Mouse (Mus musculus): ENCODE measurements around the gene Itgb1bp2. TPM values are rescaled to one million over a fixed set of nuclear protein-coding genes. Genes with fewer than 3 reads are reported as not detected.
"Not testable (repeated sequence)": the region's sequence is repeated elsewhere in the genome, so short reads cannot be mapped to it uniquely, and the experiment has no call there.

Gene Itgb1bp2
- total and polyA plus RNA-seq, 3 experiments: 0.13 to 2.2 (median 1.5) TPM

GRCm38 (mm10) chrX:101481604-101482350, 32.9 kb downstream of the Itgb1bp2 start:
- TF ChIP-seq CTCF (IDR thresholded peaks at IDR 0.05; ENCODE audit: low read depth, low read length) (no peak), TAL1 (conservative IDR thresholded peaks at IDR 0.05; ENCODE audit: low read depth, low read length) (no peak), GATA2 (IDR thresholded peaks at IDR 0.05; ENCODE audit: borderline replicate concordance, low read depth, low read length) (no peak), GATA1 (IDR thresholded peaks at IDR 0.05; ENCODE audit: borderline replicate concordance, low read length) (no peak), POLR2AphosphoS5 (IDR thresholded peaks at IDR 0.05; ENCODE audit: insufficient replicate concordance, low read depth, low read length) (no peak)
- H3K36me3 ChIP-seq (replicated peaks): peaks cover 18% of the 10 kb centered on the region
- ATAC-seq (ENCODE audit: extremely low read depth, insufficient number of reproducible peaks, low FRiP score, poor library complexity, severe bottlenecking): no peak
- no peak overlapping the region for H3K4me3 ChIP-seq (ENCODE audit: low read depth, low read length)
- no peaks in the 10 kb centered on the region for H3K27me3 ChIP-seq (ENCODE audit: insufficient read depth, low read length)
- H3K4me1 ChIP-seq (ENCODE audit: insufficient read depth, low read depth, low read length): no peaks in the 10 kb centered on the region
- DNase-seq (ENCODE audit: low spot score): no peak
- no peaks in the 10 kb centered on the region for H3K9me3 ChIP-seq (replicated peaks)

GRCm38 (mm10) chrX:101486487-101487152, 37.7 kb downstream of the Itgb1bp2 start:
- not testable (repeated sequence) for H3K4me1 ChIP-seq (ENCODE audit: insufficient read depth, low read depth, low read length); ATAC-seq (ENCODE audit: extremely low read depth, insufficient number of reproducible peaks, low FRiP score, poor library complexity, severe bottlenecking); DNase-seq (ENCODE audit: low spot score); H3K27me3 ChIP-seq (ENCODE audit: insufficient read depth, low read length); H3K9me3 ChIP-seq (replicated peaks); H3K36me3 ChIP-seq (replicated peaks); H3K4me3 ChIP-seq (ENCODE audit: low read depth, low read length)
- TF ChIP-seq CTCF (IDR thresholded peaks at IDR 0.05; ENCODE audit: low read depth, low read length): peak; percentile 56

Other genes with a start within 250 kb of the Itgb1bp2 start
- 38.5 and 42.6 TPM in 2 replicates for gene Snx12, start 226.5 kb upstream of the Itgb1bp2 start, total RNA-seq (2014; fragmentation: Nextera tagmentation)
- 63.6 and 67.9 TPM in 2 replicates for gene Snx12, start 226.5 kb upstream of the Itgb1bp2 start, total RNA-seq (2017)
- gene Snx12, start 226.5 kb upstream of the Itgb1bp2 start, polyA plus RNA-seq (2012): 31.2 and 32.3 TPM in 2 replicates
- gene Foxo4, start 194.6 kb upstream of the Itgb1bp2 start, total RNA-seq (2014; fragmentation: Nextera tagmentation): 20.4 and 20.9 TPM in 2 replicates
- 25.8 and 29.9 TPM in 2 replicates for gene Foxo4, start 194.6 kb upstream of the Itgb1bp2 start, total RNA-seq (2017)
- 44.5 and 46.4 TPM in 2 replicates for gene Foxo4, start 194.6 kb upstream of the Itgb1bp2 start, polyA plus RNA-seq (2012)
- gene Gm614, start 185.1 kb upstream of the Itgb1bp2 start, total RNA-seq (2014; fragmentation: Nextera tagmentation): not detected in 2 replicates
- gene Gm614, start 185.1 kb upstream of the Itgb1bp2 start, total RNA-seq (2017): 0.87 TPM in 1 of 2 replicates, not detected in the other
- not detected in 2 replicates for gene Gm614, start 185.1 kb upstream of the Itgb1bp2 start, polyA plus RNA-seq (2012)
- 11.6 and 18.7 TPM in 2 replicates for gene Il2rg, start 180.8 kb upstream of the Itgb1bp2 start, total RNA-seq (2014; fragmentation: Nextera tagmentation)
- 21.2 and 21.6 TPM in 2 replicates for gene Il2rg, start 180.8 kb upstream of the Itgb1bp2 start, total RNA-seq (2017)
- 8.2 and 10.1 TPM in 2 replicates for gene Il2rg, start 180.8 kb upstream of the Itgb1bp2 start, polyA plus RNA-seq (2012)
- not detected in 2 replicates for gene Gm20489, start 180.1 kb upstream of the Itgb1bp2 start, total RNA-seq (2014; fragmentation: Nextera tagmentation)
- gene Gm20489, start 180.1 kb upstream of the Itgb1bp2 start, total RNA-seq (2017): not detected in 2 replicates
- gene Gm20489, start 180.1 kb upstream of the Itgb1bp2 start, polyA plus RNA-seq (2012): not detected in 2 replicates
- gene Med12, start 175.1 kb upstream of the Itgb1bp2 start, total RNA-seq (2014; fragmentation: Nextera tagmentation): 106 and 128 TPM in 2 replicates
- 37.9 and 40.9 TPM in 2 replicates for gene Med12, start 175.1 kb upstream of the Itgb1bp2 start, total RNA-seq (2017)
- gene Med12, start 175.1 kb upstream of the Itgb1bp2 start, polyA plus RNA-seq (2012): 44.8 and 48.2 TPM in 2 replicates
- gene Nlgn3, start 149.9 kb upstream of the Itgb1bp2 start, total RNA-seq (2014; fragmentation: Nextera tagmentation): not detected in 2 replicates
- 0.05 and 0.06 TPM in 2 replicates for gene Nlgn3, start 149.9 kb upstream of the Itgb1bp2 start, total RNA-seq (2017)
- gene Nlgn3, start 149.9 kb upstream of the Itgb1bp2 start, polyA plus RNA-seq (2012): 0.05 TPM in 1 of 2 replicates, not detected in the other
- not detected in 2 replicates for gene Gjb1, start 72.7 kb upstream of the Itgb1bp2 start, total RNA-seq (2014; fragmentation: Nextera tagmentation)
- gene Gjb1, start 72.7 kb upstream of the Itgb1bp2 start, total RNA-seq (2017): not detected in 2 replicates
- not detected in 2 replicates for gene Gjb1, start 72.7 kb upstream of the Itgb1bp2 start, polyA plus RNA-seq (2012)
- gene Zmym3, start 28.2 kb upstream of the Itgb1bp2 start, total RNA-seq (2014; fragmentation: Nextera tagmentation): 68.7 and 83.0 TPM in 2 replicates
- gene Zmym3, start 28.2 kb upstream of the Itgb1bp2 start, total RNA-seq (2017): 22.5 and 29.2 TPM in 2 replicates
- 37.7 and 41.7 TPM in 2 replicates for gene Zmym3, start 28.2 kb upstream of the Itgb1bp2 start, polyA plus RNA-seq (2012)
- gene Nono, start 19.8 kb upstream of the Itgb1bp2 start, total RNA-seq (2014; fragmentation: Nextera tagmentation): 573 and 719 TPM in 2 replicates
- 500 and 525 TPM in 2 replicates for gene Nono, start 19.8 kb upstream of the Itgb1bp2 start, total RNA-seq (2017)
- gene Nono, start 19.8 kb upstream of the Itgb1bp2 start, polyA plus RNA-seq (2012): 54.1 and 100 TPM in 2 replicates
- gene Taf1, start 83.6 kb downstream of the Itgb1bp2 start, total RNA-seq (2014; fragmentation: Nextera tagmentation): 141 and 150 TPM in 2 replicates
- 114 and 141 TPM in 2 replicates for gene Taf1, start 83.6 kb downstream of the Itgb1bp2 start, total RNA-seq (2017)
- gene Taf1, start 83.6 kb downstream of the Itgb1bp2 start, polyA plus RNA-seq (2012): 5.8 and 7.4 TPM in 2 replicates
- 609 and 615 TPM in 2 replicates for gene Ogt, start 191.0 kb downstream of the Itgb1bp2 start, total RNA-seq (2014; fragmentation: Nextera tagmentation)
- gene Ogt, start 191.0 kb downstream of the Itgb1bp2 start, total RNA-seq (2017): 173 TPM in 2 replicates
- gene Ogt, start 191.0 kb downstream of the Itgb1bp2 start, polyA plus RNA-seq (2012): 4.6 and 6.1 TPM in 2 replicates

All from G1E (cell line).